Mouse (Mus musculus) small intestine, adult 2 months (tissue): Measurements from ENCODE around the gene Yju2.

Source experiments
- CTCF ChIP-seq: fragments of 200-500 bp; IDR thresholded peaks from 2 replicates; pipeline ENCODE4 v1.5.1; 2012; ENCODE audit warnings: low read depth, mild to moderate bottlenecking, control low read depth, inconsistent platforms, low read length, moderate library complexity, mixed read lengths; ENCODE audit not compliant: insufficient replicate concordance, insufficient read length; ENCODE audit errors: extremely low read depth
- POLR2A ChIP-seq: fragments of 200-500 bp; IDR thresholded peaks from 2 replicates; pipeline ENCODE4 v1.6.1; 2012; ENCODE audit warnings: low read depth, mild to moderate bottlenecking, control low read depth, inconsistent platforms, low read length, moderate library complexity

- TF ChIP-seq CTCF (no peak), POLR2A (no peak)
These were observed 12.6 kb downstream of the Yju2 start for GRCm38 (mm10) chr17:55971453-55971852.
